Mouse (Mus musculus) erythroblast, embryonic 14.5 days (primary cell): Measurements from ENCODE around the gene Ppp1r1c.

Experiments
- GATA1 ChIP-seq: IDR thresholded peaks from 2 replicates; pipeline ENCODE4 v1.6.1; 2012; ENCODE audit warnings: low read length, inconsistent platforms, mixed read lengths
- TAL1 ChIP-seq: IDR thresholded peaks from 3 replicates; pipeline ENCODE4 v1.6.1; 2012; ENCODE audit warnings: low read length, inconsistent platforms, mixed read lengths

DNA sequence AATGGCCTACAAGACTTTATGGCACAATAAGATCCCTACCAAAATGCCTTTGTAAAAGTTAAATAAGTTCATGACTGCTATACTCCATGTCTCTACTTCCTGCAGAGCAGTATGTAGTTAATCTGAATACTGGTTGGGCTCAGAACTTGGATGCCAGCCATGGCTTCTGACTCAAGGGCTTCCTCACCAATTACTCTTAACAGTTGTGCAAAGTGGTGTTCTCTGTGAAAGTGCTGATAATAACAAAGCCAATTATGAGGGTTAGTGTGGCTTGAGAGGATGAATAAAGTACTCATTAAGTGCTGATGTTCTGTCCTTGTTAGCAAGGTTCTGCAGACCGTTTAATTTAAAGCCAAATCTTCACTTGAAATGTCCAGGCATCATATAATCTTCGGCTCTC lies 31.4 kb downstream of the Ppp1r1c start:
- TF ChIP-seq TAL1 (no peak), GATA1 (no peak)
